Mouse (Mus musculus) MEL (cell line): ENCODE results near the gene Man1b1. TPM values are rescaled to one million over a fixed set of nuclear protein-coding genes. Genes with fewer than 3 reads are reported as not detected.

ENCODE experiments used
- DNase-seq: peaks from one replicate; pipeline ENCODE4 v3.0.0; 2011; ENCODE audit warnings: low read depth, low spot score
- H3K27ac ChIP-seq: 2 replicates; pipeline ENCODE4 v1.5.1; 2012; ENCODE audit warnings: low read depth, mild to moderate bottlenecking, control low read depth, low read length, moderate library complexity; ENCODE audit not compliant: control insufficient read depth
- H3K27me3 ChIP-seq, 2 experiments: fragments of 150-350 bp in 1 of 2; sonication (generic) in 1 of 2; 2 replicates each; pipeline ENCODE4 v1.6.1; 2012; ENCODE audit warnings: low read length in 2 of 2, mild to moderate bottlenecking in 2 of 2, improper control_type of control experiment in 1 of 2, moderate library complexity in 1 of 2; ENCODE audit not compliant: insufficient read depth in 2 of 2, control insufficient read depth in 1 of 2
- H3K36me3 ChIP-seq, 2 experiments: 2 replicates each; pipeline ENCODE4 v1.6.1; 2012 to 2014; ENCODE audit warnings: low read length in 2 of 2, improper control_type of control experiment in 1 of 2, inconsistent platforms in 1 of 2, mild to moderate bottlenecking in 1 of 2; ENCODE audit not compliant: insufficient read depth in 2 of 2, control insufficient read depth in 1 of 2
- H3K4me1 ChIP-seq, 2 experiments: fragments of 150-350 bp in 1 of 2; sonication (generic) in 1 of 2; 2 replicates each; pipeline ENCODE4 v1.6.1; 2012; ENCODE audit warnings: low read length in 2 of 2, improper control_type of control experiment in 1 of 2, mild to moderate bottlenecking in 1 of 2; ENCODE audit not compliant: insufficient read depth in 2 of 2, control insufficient read depth in 1 of 2
- H3K4me3 ChIP-seq, 2 experiments: fragments of 150-350 bp in 1 of 2; sonication (generic) in 1 of 2; 2 replicates each; pipeline ENCODE4 v1.5.1; 2012; ENCODE audit warnings: low read depth in 2 of 2, low read length in 2 of 2, mild to moderate bottlenecking in 2 of 2, moderate library complexity in 2 of 2, control low read depth in 1 of 2, improper control_type of control experiment in 1 of 2; ENCODE audit not compliant: control insufficient read depth in 1 of 2, insufficient read depth in 1 of 2
- H3K79me2 ChIP-seq: 2 replicates; pipeline ENCODE4 v1.6.1; 2012; ENCODE audit warnings: mild to moderate bottlenecking, low read length, moderate library complexity; ENCODE audit not compliant: control insufficient read depth, poor library complexity, insufficient read depth
- H3K9ac ChIP-seq: 2 replicates; pipeline ENCODE4 v1.6.1; 2012; ENCODE audit warnings: low read depth, mild to moderate bottlenecking, control low read depth, low read length, moderate library complexity; ENCODE audit not compliant: control insufficient read depth, poor library complexity, severe bottlenecking
- H3K9me3 ChIP-seq: fragments of 150-350 bp; sonication (generic); replicated peaks from 2 replicates; pipeline ENCODE4 v1.6.1; 2012; ENCODE audit warnings: mild to moderate bottlenecking, low read length, improper control_type of control experiment, moderate library complexity; ENCODE audit not compliant: insufficient read depth
- BHLHE40 ChIP-seq: IDR thresholded peaks from 2 replicates; pipeline ENCODE4 v1.6.1; 2012; ENCODE audit warnings: low read depth, mild to moderate bottlenecking, inconsistent platforms, low read length, improper control_type of control experiment, borderline replicate concordance
- CHD2 ChIP-seq: IDR thresholded peaks from 2 replicates; pipeline ENCODE4 v1.6.1; 2011; ENCODE audit warnings: low read length, improper control_type of control experiment
- CTCF ChIP-seq, 3 experiments: IDR thresholded peaks in 2 of 3; conservative IDR thresholded peaks in 1 of 3; 2 replicates each; pipeline ENCODE4 v1.5.1; 2011 to 2012; ENCODE audit warnings: low read length in 3 of 3, low read depth in 2 of 3, mild to moderate bottlenecking in 2 of 3, improper control_type of control experiment in 1 of 3, inconsistent platforms in 1 of 3, mixed read lengths in 1 of 3, moderate library complexity in 1 of 3; ENCODE audit not compliant: control insufficient read depth in 1 of 3, insufficient read depth in 1 of 3, poor library complexity in 1 of 3, severe bottlenecking in 1 of 3
- E2F4 ChIP-seq: IDR thresholded peaks from 2 replicates; pipeline ENCODE4 v1.6.1; 2011; ENCODE audit warnings: low read depth, low read length, improper control_type of control experiment, borderline replicate concordance
- ELF1 ChIP-seq: IDR thresholded peaks from 2 replicates; pipeline ENCODE4 v1.6.1; 2014; ENCODE audit warnings: low read depth, mild to moderate bottlenecking, inconsistent platforms, low read length, improper control_type of control experiment, moderate library complexity
- EP300 ChIP-seq, 2 experiments: IDR thresholded peaks; 2 replicates each; pipeline ENCODE4 v1.6.1; 2011; ENCODE audit warnings: improper control_type of control experiment in 2 of 2, low read length in 2 of 2, low read depth in 1 of 2, mild to moderate bottlenecking in 1 of 2
- HCFC1 ChIP-seq: IDR thresholded peaks from 2 replicates; pipeline ENCODE4 v1.6.1; 2012; ENCODE audit warnings: low read depth, mild to moderate bottlenecking, inconsistent platforms, low read length, improper control_type of control experiment, moderate library complexity
- JUND ChIP-seq: IDR thresholded peaks from 2 replicates; pipeline ENCODE4 v1.6.1; 2011; ENCODE audit warnings: low read depth, mild to moderate bottlenecking, improper control_type of control experiment, low read length
- KAT2A ChIP-seq: conservative IDR thresholded peaks from 2 replicates; pipeline ENCODE4 v1.6.1; 2012; ENCODE audit warnings: low read depth, low read length, improper control_type of control experiment, inconsistent platforms
- MAX ChIP-seq: IDR thresholded peaks from 2 replicates; pipeline ENCODE4 v1.6.1; 2011; ENCODE audit warnings: low read length, improper control_type of control experiment
- MAZ ChIP-seq: IDR thresholded peaks from 2 replicates; pipeline ENCODE4 v1.6.1; 2012; ENCODE audit warnings: low read depth, mild to moderate bottlenecking, inconsistent platforms, low read length, improper control_type of control experiment
- MYB ChIP-seq: IDR thresholded peaks from 2 replicates; pipeline ENCODE4 v1.6.1; 2011; ENCODE audit warnings: mild to moderate bottlenecking, low read depth, low read length, improper control_type of control experiment
- MYC ChIP-seq: IDR thresholded peaks from 2 replicates; pipeline ENCODE4 v1.6.1; 2011; ENCODE audit warnings: low read depth, mild to moderate bottlenecking, low read length, improper control_type of control experiment, moderate library complexity
- NELFE ChIP-seq: IDR thresholded peaks from 2 replicates; pipeline ENCODE4 v1.6.1; 2011; ENCODE audit warnings: low read depth, low read length, improper control_type of control experiment
- NRF1 ChIP-seq: IDR thresholded peaks from 2 replicates; pipeline ENCODE4 v1.6.1; 2014; ENCODE audit warnings: low read depth, mild to moderate bottlenecking, inconsistent platforms, low read length, improper control_type of control experiment, moderate library complexity; ENCODE audit not compliant: poor library complexity, insufficient read depth, severe bottlenecking
- POLR2A ChIP-seq, 2 experiments: IDR thresholded peaks; 2 replicates each; pipeline ENCODE4 v1.6.1; 2011 to 2012; ENCODE audit warnings: low read length in 2 of 2, mild to moderate bottlenecking in 2 of 2, control low read depth in 1 of 2, improper control_type of control experiment in 1 of 2, low read depth in 1 of 2, moderate library complexity in 1 of 2; ENCODE audit not compliant: control insufficient read depth in 1 of 2, insufficient read depth in 1 of 2, poor library complexity in 1 of 2
- RAD21 ChIP-seq: IDR thresholded peaks from 2 replicates; pipeline ENCODE4 v1.6.1; 2011; ENCODE audit warnings: mild to moderate bottlenecking, low read depth, low read length, improper control_type of control experiment
- RCOR1 ChIP-seq: IDR thresholded peaks from 2 replicates; pipeline ENCODE4 v1.6.1; 2012; ENCODE audit warnings: low read depth, mild to moderate bottlenecking, inconsistent platforms, low read length, improper control_type of control experiment
- TAL1 ChIP-seq: IDR thresholded peaks from 2 replicates; pipeline ENCODE4 v1.6.1; 2012; ENCODE audit warnings: mild to moderate bottlenecking, inconsistent platforms, low read length, moderate library complexity, mixed read lengths
- TBP ChIP-seq: IDR thresholded peaks from 2 replicates; pipeline ENCODE4 v1.8.0; 2011; ENCODE audit warnings: low read depth, low read length, improper control_type of control experiment
- TCF12 ChIP-seq: IDR thresholded peaks from 2 replicates; pipeline ENCODE4 v1.6.1; 2014; ENCODE audit warnings: low read depth, mild to moderate bottlenecking, inconsistent platforms, low read length, improper control_type of control experiment, moderate library complexity
- ZC3H11A ChIP-seq: IDR thresholded peaks from 2 replicates; pipeline ENCODE4 v1.6.1; 2012; ENCODE audit warnings: low read depth, mild to moderate bottlenecking, inconsistent platforms, low read length, improper control_type of control experiment
- ZKSCAN1 ChIP-seq: IDR thresholded peaks from 2 replicates; pipeline ENCODE4 v1.6.1; 2012; ENCODE audit warnings: low read depth, mild to moderate bottlenecking, inconsistent platforms, low read length, improper control_type of control experiment, moderate library complexity
- ZNF384 ChIP-seq: IDR thresholded peaks from 2 replicates; pipeline ENCODE4 v1.6.1; 2012; ENCODE audit warnings: low read depth, mild to moderate bottlenecking, inconsistent platforms, low read length, improper control_type of control experiment
- polyA plus RNA-seq, 2 experiments: library from polyadenylated mRNA; stranded (reverse) in 1 of 2; unstranded in 1 of 2; fragments of >175 nt in 1 of 2; fragments of >200 nt in 1 of 2; gene quantifications; 2 replicates each; pipeline versions ENCODE4 v1.2.1 to v1.2.4; 2012; ENCODE audit warnings: low replicate concordance in 2 of 2, low read depth in 1 of 2; ENCODE audit not compliant: insufficient read length in 2 of 2, insufficient read depth in 1 of 2, missing spikeins in 1 of 2
- total RNA-seq: library from RNA; depleted of rRNA; stranded (reverse); fragments of 300-350 nt; gene quantifications from 2 replicates; pipeline ENCODE4 v1.2.3, GENCODE M21; 2012

Man1b1 gene
- total and polyA plus RNA-seq, 3 experiments, result 49.6 to 50.1 TPM; not detected in 1

DNA sequence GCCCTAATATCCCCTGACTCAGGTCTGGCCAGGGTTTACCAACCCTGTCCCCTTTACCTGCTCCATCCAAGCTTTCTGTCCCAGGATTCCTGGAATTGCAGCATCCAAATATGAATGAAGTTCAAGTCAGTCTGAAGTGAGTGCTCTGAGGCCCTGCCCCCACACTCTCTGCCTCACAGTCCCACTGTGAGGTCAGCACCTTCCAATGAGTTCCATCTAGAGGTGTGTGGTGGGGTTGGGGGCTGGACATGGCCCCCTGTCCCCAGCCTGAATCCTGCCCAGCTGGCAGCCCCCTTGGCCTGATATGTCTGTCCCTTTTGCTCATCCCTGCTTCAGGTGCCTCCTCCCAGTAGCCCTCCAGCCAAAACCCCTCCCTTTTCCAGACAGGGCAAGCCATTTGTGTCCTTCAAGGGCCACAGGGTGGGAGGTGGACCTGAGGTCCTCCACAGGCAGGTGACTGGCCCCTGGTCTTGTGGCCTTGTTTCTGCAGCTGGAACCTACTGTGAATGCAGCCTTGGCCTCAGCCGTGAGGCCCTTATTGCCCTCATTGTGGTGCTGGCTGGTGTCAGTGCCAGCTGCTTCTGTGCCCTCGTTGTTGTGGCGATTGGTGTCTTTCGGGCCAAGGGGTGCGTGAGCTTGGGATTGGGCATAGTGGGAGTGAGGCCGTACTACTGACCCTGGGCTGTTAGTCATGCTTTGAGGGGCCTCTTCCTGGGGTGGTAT lies 44.0 kb upstream of the Man1b1 start, which contains the start of gene Tmem210:
Gene Tmem210 (plus strand): TSS at position 219 of the 723 bp plus-strand sequence.
- DNase-seq, result no peak
- Histone ChIP-seq H3K27ac (peak within 1 kb of the TSS; percentile 50), H3K27me3 (no peaks in the 10 kb centered on the region), H3K36me3 (peaks cover 0 to 11% of the 10 kb centered on the region in 2 experiments; a peak in 2 of 4 replicates), H3K9me3 (no peaks in the 10 kb centered on the region), H3K4me1 (peaks cover 7 to 35% of the 10 kb centered on the region in 2 experiments), H3K9ac (no peak within 1 kb of the TSS), H3K79me2 (no peaks in the 10 kb centered on the region), H3K4me3 (no peak within 1 kb of the TSS)
- TF ChIP-seq TAL1 (no peak), POLR2A (IDR thresholded peaks at IDR 0.05; ENCODE audit: control insufficient read depth in 1 of 2, insufficient read depth in 1 of 2, low read depth in 1 of 2, low read length in 2 of 2, poor library complexity in 1 of 2) (no peak), TBP (no peak), BHLHE40 (no peak), KAT2A (no peak), ZKSCAN1 (no peak), ZC3H11A (no peak), NELFE (no peak), CTCF (IDR thresholded peaks at IDR 0.05 in 2 of 3, conservative IDR thresholded peaks at IDR 0.05 in 1 of 3; ENCODE audit: control insufficient read depth in 1 of 3, insufficient read depth in 1 of 3, low read depth in 2 of 3, low read length in 3 of 3, poor library complexity in 1 of 3, severe bottlenecking in 1 of 3) (no peak), TCF12 (no peak), MYC (no peak)

DNA sequence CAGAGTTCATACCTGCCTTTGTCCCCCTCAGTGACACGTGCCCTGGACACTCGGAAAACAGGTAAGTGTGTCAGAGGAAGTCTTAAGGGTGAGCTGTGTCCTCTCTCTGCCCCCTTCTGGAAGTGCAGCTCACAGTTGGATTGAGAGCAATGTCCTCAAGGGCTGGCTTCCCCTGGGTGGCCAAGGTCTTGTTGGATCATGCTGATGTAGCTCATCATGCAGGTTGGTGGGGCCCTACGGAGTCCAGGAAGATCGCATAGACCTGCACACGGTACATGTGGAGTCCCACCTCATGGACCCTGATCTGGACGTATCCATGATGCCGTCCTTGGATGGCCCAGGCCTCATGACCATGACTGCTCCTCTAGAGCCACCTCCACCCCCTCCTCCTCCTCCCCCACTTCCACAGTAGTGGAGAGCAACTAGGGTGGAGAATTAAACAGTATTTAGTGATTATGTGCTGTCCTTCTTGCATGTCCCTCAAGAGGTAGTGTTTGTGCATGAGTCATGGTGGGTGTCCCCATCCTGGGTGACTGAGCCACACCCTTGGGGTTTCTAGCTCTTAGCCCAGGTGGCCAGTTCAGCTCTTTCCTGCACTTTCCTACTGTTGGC lies 43.3 kb upstream of the Man1b1 start:
- no peak for TF ChIP-seq HCFC1
- no peak for TF ChIP-seq NRF1
- TF ChIP-seq TCF12, result no peak
- TF ChIP-seq RAD21, result no peak
- TF ChIP-seq MAZ, result no peak
- no peak for TF ChIP-seq JUND
- TF ChIP-seq ELF1, result no peak
- no peak for TF ChIP-seq POLR2A (IDR thresholded peaks at IDR 0.05; ENCODE audit: control insufficient read depth in 1 of 2, insufficient read depth in 1 of 2, low read depth in 1 of 2, low read length in 2 of 2, poor library complexity in 1 of 2)
- no peak for TF ChIP-seq ZKSCAN1
- TF ChIP-seq E2F4, result no peak
- no peak for TF ChIP-seq MYB
- TF ChIP-seq RCOR1, result no peak
- TF ChIP-seq TAL1, result no peak
- no peak for TF ChIP-seq ZNF384
- TF ChIP-seq EP300 (IDR thresholded peaks at IDR 0.05; ENCODE audit: low read depth in 1 of 2, low read length in 2 of 2), result no peak
- no peak for TF ChIP-seq CHD2
- no peak for TF ChIP-seq KAT2A
- TF ChIP-seq BHLHE40, result no peak
- TF ChIP-seq MYC, result no peak
- no peak for TF ChIP-seq MAX
- TF ChIP-seq, all 39 proteins: peak for 0
- peaks cover 0 to 11% of the 10 kb centered on the region in 2 experiments; a peak in 2 of 4 replicates for H3K36me3 ChIP-seq
- no peaks in the 10 kb centered on the region for H3K27me3 ChIP-seq
- peaks cover 7 to 35% of the 10 kb centered on the region in 2 experiments for H3K4me1 ChIP-seq
- no peak overlapping the region for H3K27ac ChIP-seq
- no peaks in the 10 kb centered on the region for H3K9me3 ChIP-seq
- no peak overlapping the region for H3K4me3 ChIP-seq
- no peak overlapping the region for H3K9ac ChIP-seq
- DNase-seq, result no peak
- no peaks in the 10 kb centered on the region for H3K79me2 ChIP-seq
